Comparison of ENCODE assay signal across 10 mouse cellular contexts in genomic region chr10:103029730-103030490, GRCm38 (mm10). TPM values are rescaled to one million over a fixed set of nuclear protein-coding genes. Genes with fewer than 3 reads are reported as not detected.
DNase-seq lines count a peak whose midpoint lies in the region; ATAC-seq and TF ChIP-seq lines count a peak whose summit lies in the region.
"Had no signal": no experiment of that assay in that cellular context is flagged by ENCODE, and none has a peak within 500 bp of the region (broad histone marks: within the 10 kb centered on the region; RNA-seq: fewer than 3 reads in every experiment).

TSS of gene Alx1 (minus strand) at chr10:103030215.

- no peak within 1 kb of the TSS for H3K9ac ChIP-seq in heart, embryonic 11.5 days (ENCODE audit: low read depth, low read length)
- H3K9ac ChIP-seq in lung, postnatal 0 days (replicated peaks; ENCODE audit: low read depth): no peak within 1 kb of the TSS
- peak within 1 kb of the TSS; percentile 47 for H3K9ac ChIP-seq in embryonic facial prominence, embryonic 15.5 days
- no peak within 1 kb of the TSS for H3K9ac ChIP-seq in midbrain, embryonic 15.5 days

- no peaks in the 10 kb centered on the region for H3K9me3 ChIP-seq in heart, embryonic 11.5 days (replicated peaks; ENCODE audit: control insufficient read depth, low read length)
- H3K9me3 ChIP-seq in lung, postnatal 0 days (ENCODE audit: low read length): no peaks in the 10 kb centered on the region
- H3K9me3 ChIP-seq in embryonic facial prominence, embryonic 15.5 days (replicated peaks): no peaks in the 10 kb centered on the region
- H3K9me3 ChIP-seq in midbrain, embryonic 15.5 days: no peaks in the 10 kb centered on the region

- no peak for TF ChIP-seq CTCF in lung, postnatal 0 days (IDR thresholded peaks at IDR 0.05)

- no peak within 1 kb of the TSS for H3K27ac ChIP-seq in heart, embryonic 11.5 days (ENCODE audit: low read depth, low read length)
- no peak within 1 kb of the TSS for H3K27ac ChIP-seq in lung, postnatal 0 days (ENCODE audit: low read length)
- peak within 1 kb of the TSS; percentile 93 for H3K27ac ChIP-seq in embryonic facial prominence, embryonic 15.5 days (replicated peaks)
- no peak within 1 kb of the TSS for H3K27ac ChIP-seq in midbrain, embryonic 15.5 days

- H3K36me3 ChIP-seq in heart, embryonic 11.5 days (ENCODE audit: control insufficient read depth, insufficient read depth, low read length): no peaks in the 10 kb centered on the region
- H3K36me3 ChIP-seq in lung, postnatal 0 days (ENCODE audit: insufficient read depth, low read length): no peaks in the 10 kb centered on the region
- no peaks in the 10 kb centered on the region for H3K36me3 ChIP-seq in embryonic facial prominence, embryonic 15.5 days
- H3K36me3 ChIP-seq in midbrain, embryonic 15.5 days (replicated peaks): no peaks in the 10 kb centered on the region

- intact Hi-C loops in heart, postnatal 25 days (cut with DNase I): no loop called here

- no peak for ATAC-seq in heart, embryonic 11.5 days (replicated peaks; ENCODE audit: insufficient number of reproducible peaks, low FRiP score, low TSS enrichment)
- ATAC-seq in lung, postnatal 0 days: no peak
- ATAC-seq in embryonic facial prominence, embryonic 15.5 days (ENCODE audit: insufficient number of reproducible peaks, low FRiP score, low TSS enrichment, low read depth): no peak
- 0 out of 2 replicates have a peak, but pooled peaks have one; percentile 12 for ATAC-seq in midbrain, embryonic 15.5 days (replicated peaks)

- H3K27me3 ChIP-seq in heart, embryonic 11.5 days (ENCODE audit: control insufficient read depth, insufficient read depth, low read length): peaks cover 67% of the 10 kb centered on the region
- H3K27me3 ChIP-seq in lung, postnatal 0 days (replicated peaks; ENCODE audit: insufficient read depth, low read length): peaks cover 49% of the 10 kb centered on the region
- peaks cover 42% of the 10 kb centered on the region for H3K27me3 ChIP-seq in embryonic facial prominence, embryonic 15.5 days
- H3K27me3 ChIP-seq in midbrain, embryonic 15.5 days (replicated peaks): peaks cover 60% of the 10 kb centered on the region

- 0 out of 2 replicates have a peak, but pooled peaks cover 4% of the 10 kb centered on the region for H3K4me1 ChIP-seq in heart, embryonic 11.5 days (ENCODE audit: control insufficient read depth, insufficient read depth, low read length)
- H3K4me1 ChIP-seq in lung, postnatal 0 days (ENCODE audit: insufficient read depth, low read depth, low read length): peaks cover 2% of the 10 kb centered on the region; the same call in 1 of the 2 replicates
- H3K4me1 ChIP-seq in embryonic facial prominence, embryonic 15.5 days: peaks cover 11% of the 10 kb centered on the region; the same call in 1 of the 2 replicates
- peaks cover 16% of the 10 kb centered on the region for H3K4me1 ChIP-seq in midbrain, embryonic 15.5 days

- peak within 1 kb of the TSS; percentile 75 for H3K4me2 ChIP-seq in heart, embryonic 11.5 days
- 0 out of 2 replicates have a peak within 1 kb of the TSS, but pooled peaks have one; percentile 61 for H3K4me2 ChIP-seq in lung, postnatal 0 days (replicated peaks; ENCODE audit: low read depth, low read length)
- peak within 1 kb of the TSS; percentile 46 for H3K4me2 ChIP-seq in embryonic facial prominence, embryonic 15.5 days (replicated peaks)
- no peak within 1 kb of the TSS for H3K4me2 ChIP-seq in midbrain, embryonic 15.5 days

- 2% methylated on average over 32 of the region's 32 CpGs for WGBS in heart, embryonic 11.5 days (ENCODE audit: insufficient replicate concordance)
- 5% methylated on average over 32 of the region's 32 CpGs for WGBS in lung, postnatal 0 days
- 3% methylated on average over 32 of the region's 32 CpGs for WGBS in embryonic facial prominence, embryonic 15.5 days
- WGBS in midbrain, embryonic 15.5 days: 2% methylated on average over 32 of the region's 32 CpGs

- peak within 1 kb of the TSS; percentile 51 for H3K4me3 ChIP-seq in heart, embryonic 11.5 days (ENCODE audit: low read depth, low read length)
- H3K4me3 ChIP-seq in lung, postnatal 0 days (ENCODE audit: low read depth, low read length): no peak within 1 kb of the TSS
- H3K4me3 ChIP-seq in embryonic facial prominence, embryonic 15.5 days (replicated peaks): peak within 1 kb of the TSS; percentile 54
- H3K4me3 ChIP-seq in midbrain, embryonic 15.5 days: no peak within 1 kb of the TSS

- DNase-seq in heart, postnatal 25 days (ENCODE audit: low spot score): no peak
- DNase-seq in lung, postnatal 0 days (ENCODE audit: low spot score): no peak
- DNase-seq in lung, postnatal 10 days: no peak
- DNase-seq in B cell, adult 2 months: no peak
- DNase-seq in right cerebral cortex, adult 2 months (ENCODE audit: low spot score in 2 of 2): no peak
- DNase-seq: thymus, postnatal 14 days had no signal

- TF ChIP-seq EP300 in lung, postnatal 0 days (IDR thresholded peaks at IDR 0.05): no peak

RNA-seq across cellular contexts. Expression of gene Alx1, which starts in this region (rescaled TPM):
- 3.6 TPM in 2 replicates for polyA plus RNA-seq in heart, embryonic 11.5 days (2014; fragmentation: Nextera tagmentation; extraction: Ambion mirVana)
- total RNA-seq in heart, postnatal 25 days (2021): not detected
- polyA plus RNA-seq in lung, postnatal 0 days (2015; fragmentation: Nextera tagmentation; extraction: Ambion mirVana): not detected in 2 replicates
- 101 and 118 TPM in 2 replicates for polyA plus RNA-seq in embryonic facial prominence, embryonic 15.5 days (2015; fragmentation: Nextera tagmentation; extraction: Ambion mirVana)
- polyA plus RNA-seq in midbrain, embryonic 15.5 days (2015; fragmentation: Nextera tagmentation; extraction: Ambion mirVana): 0.14 and 0.57 TPM in 2 replicates
- total RNA-seq: liver, adult 2 months had no signal
- polyA plus RNA-seq: liver, adult 2 months had no signal

Comparison
In these comparisons a context has a peak if more than half of its experiments do, and no peak if none do; other contexts are left out.
1. RNA of gene Alx1 (polyA plus RNA-seq): 101 to 118 TPM in embryonic facial prominence, embryonic 15.5 days; 3.6 TPM in heart, embryonic 11.5 days, 0.14 to 0.57 TPM in midbrain, embryonic 15.5 days and not detected in lung, postnatal 0 days; every median in the first group is over 10 times any median in the second.
2. Peak in ATAC-seq in midbrain, embryonic 15.5 days; RNA of the gene not detected or under 1 TPM.
3. H3K4me3 ChIP-seq: peak in heart, embryonic 11.5 days (single experiment) and embryonic facial prominence, embryonic 15.5 days (single experiment); none in lung, postnatal 0 days (single experiment) and midbrain, embryonic 15.5 days (single experiment).